ENCODE assay signal across 17 mouse cellular contexts in genomic region chr16:11659111-11659720, GRCm38 (mm10).
A peak's percentile ranks its signal among the peaks of the same experiment; 100 is the strongest.
DNase-seq lines count a peak whose midpoint lies in the region; ATAC-seq lines count a peak whose summit lies in the region.
"Had no signal": no experiment of that assay in that cellular context is flagged by ENCODE, and none has a peak within 500 bp of the region (broad histone marks: within the 10 kb centered on the region; RNA-seq: fewer than 3 reads in every experiment).

No protein-coding gene starts in this region.

- DNase-seq in 416B (ENCODE audit: low read depth) (peak; percentile 93), MN1 (ENCODE audit: low spot score) (no peak)
- peak; percentile 49 to 50 for DNase-seq in B cell, adult 2 months
- peak; percentile 28 for DNase-seq in c-Kit-positive CD71-negative TER-119-negative erythroid progenitor cells, embryonic 14.5 days (ENCODE audit: low read depth)
- no peak for DNase-seq in ovary, postnatal 10 days (ENCODE audit: low spot score)
- DNase-seq in gastrocnemius, postnatal 4 days (ENCODE audit: low spot score in 2 of 2): no peak
- DNase-seq in frontal cortex, postnatal 14 days (ENCODE audit: low spot score in 2 of 2): no peak
- DNase-seq: adrenal gland, postnatal 36 days; cerebellum, postnatal 36 days; heart, adult 2 months; lung, adult 18-20 months; lung, postnatal 36 days; midbrain, embryonic 14.5 days had no signal

- ATAC-seq in megakaryocyte, adult 5-6 weeks (ENCODE audit: poor library complexity, severe bottlenecking): peak; percentile 47
- ATAC-seq: forebrain, embryonic 15.5 days; intestine, embryonic 15.5 days; Patski had no signal

Comparison
In these comparisons a context has a peak if more than half of its experiments do, and no peak if none do; other contexts are left out.
1. DNase-seq: peak in 416B (single experiment), B cell, adult 2 months (2 of 2) and c-Kit-positive CD71-negative TER-119-negative erythroid progenitor cells, embryonic 14.5 days (single experiment); none in ovary, postnatal 10 days (single experiment), gastrocnemius, postnatal 4 days (0 of 2), MN1 (single experiment) and frontal cortex, postnatal 14 days (0 of 2).